Mouse (Mus musculus) kidney, adult 18-20 months (tissue): ENCODE data around the gene Ube2c.
A peak's percentile ranks its signal among the peaks of the same experiment; 100 is the strongest.

ENCODE experiments used
- DNase-seq: peaks from one replicate; pipeline ENCODE4 v3.0.0; 2021

Gene Ube2c

DNA sequence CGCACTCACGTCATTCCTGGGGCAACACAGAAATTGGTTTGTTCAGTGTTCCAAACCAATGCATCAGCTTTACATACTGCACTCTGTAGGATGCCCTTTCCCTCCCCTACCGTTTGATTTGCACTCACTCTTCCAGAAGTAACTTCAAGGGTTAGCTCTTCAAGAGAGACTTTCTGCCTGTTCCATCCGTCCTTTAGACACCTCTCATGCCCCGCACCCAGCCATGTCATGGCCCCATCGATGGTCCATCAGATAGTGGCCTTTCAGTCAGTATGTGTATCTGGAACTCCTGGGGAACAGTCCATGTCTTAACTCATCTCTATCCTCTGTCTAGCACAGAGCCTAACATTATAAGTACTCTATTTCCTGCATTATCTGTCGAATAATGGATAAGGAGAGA, 7.1 kb upstream of the Ube2c start:
- DNase-seq = no peak

- DNase-seq = no peak
Observed at GRCm38 (mm10) chr2:164765841-164766240, 3.9 kb upstream of the Ube2c start.

DNA sequence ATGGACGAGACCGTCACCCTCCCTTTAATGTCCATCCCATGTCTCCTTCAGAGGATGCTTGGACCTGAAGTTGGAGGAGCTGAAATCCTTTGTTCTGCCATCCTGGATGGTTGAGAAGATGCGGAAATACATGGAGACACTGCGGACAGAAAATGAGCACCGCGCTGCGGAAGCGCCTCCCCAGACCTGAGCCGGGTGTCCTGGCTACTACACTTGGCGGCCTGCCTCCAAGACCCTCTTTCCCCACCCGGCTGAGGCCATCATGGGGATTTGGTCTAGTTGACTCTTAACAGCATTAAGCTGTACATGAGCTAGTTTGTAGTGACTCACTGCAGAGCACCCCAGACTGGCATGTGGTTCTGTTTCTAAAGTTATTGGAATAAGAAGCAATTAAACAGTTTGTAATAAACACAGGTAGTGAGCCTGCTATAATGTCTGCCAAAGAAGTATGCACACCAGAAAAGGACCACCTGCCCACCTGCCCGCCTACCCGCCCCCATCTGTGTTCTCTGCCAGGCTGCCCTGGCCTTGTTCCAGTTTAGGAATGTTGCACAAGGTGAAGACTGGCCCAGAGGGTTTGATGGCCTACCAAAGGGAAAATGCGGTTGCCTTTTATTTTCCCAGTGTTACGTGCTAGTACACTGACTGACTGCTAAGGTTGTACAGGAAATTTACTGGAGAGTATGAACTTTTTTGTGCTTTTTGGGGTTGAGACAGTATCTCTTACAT, 1.7 kb upstream of the Ube2c start:
- peak; percentile 25 for DNase-seq

- no peak for DNase-seq
Observed at GRCm38 (mm10) chr2:164770279-164770678, 581 bp downstream of the Ube2c start.

- no peak for DNase-seq
Observed at GRCm38 (mm10) chr2:164771123-164771522, 1.4 kb downstream of the Ube2c start.

DNA sequence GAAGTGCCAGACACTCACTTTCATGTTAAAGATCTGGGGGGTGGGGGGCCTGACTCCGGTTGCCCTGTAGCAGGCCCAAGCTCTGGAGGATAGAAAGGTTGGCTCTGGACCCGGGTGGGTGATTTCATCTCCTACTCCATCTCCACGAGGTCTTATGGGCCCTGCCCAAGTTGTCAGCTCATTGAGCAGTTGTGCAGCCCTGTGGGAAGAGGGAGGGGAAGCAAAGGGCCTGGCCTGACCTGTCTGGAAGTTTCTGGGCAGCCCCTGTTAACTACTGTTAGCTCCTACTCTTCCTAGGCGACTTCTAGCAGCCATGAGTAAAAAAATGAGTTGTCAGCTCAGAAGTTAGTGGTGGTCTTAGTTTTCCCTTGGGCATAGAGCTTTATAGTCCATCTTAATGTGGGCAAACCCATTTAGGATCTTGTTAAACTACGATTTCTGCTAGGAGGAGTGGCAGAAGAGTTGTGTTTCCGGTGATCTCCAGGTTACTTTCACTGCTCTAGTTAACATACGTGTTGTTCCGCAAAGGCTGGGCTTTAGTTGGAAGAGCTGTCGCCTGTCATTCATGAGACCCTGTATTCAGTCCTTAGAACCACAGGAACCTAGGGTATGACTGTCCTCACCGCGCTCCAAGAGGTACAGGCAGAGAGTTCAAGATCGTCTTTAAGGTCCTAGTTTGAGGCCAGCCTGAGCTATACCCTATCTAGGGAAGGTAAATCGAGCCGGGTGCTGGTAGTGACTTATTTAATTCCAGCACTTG, 3.7 kb downstream of the Ube2c start:
- no peak for DNase-seq

- DNase-seq = no peak
Observed at GRCm38 (mm10) chr2:164773989-164774364, 4.3 kb downstream of the Ube2c start.

DNA sequence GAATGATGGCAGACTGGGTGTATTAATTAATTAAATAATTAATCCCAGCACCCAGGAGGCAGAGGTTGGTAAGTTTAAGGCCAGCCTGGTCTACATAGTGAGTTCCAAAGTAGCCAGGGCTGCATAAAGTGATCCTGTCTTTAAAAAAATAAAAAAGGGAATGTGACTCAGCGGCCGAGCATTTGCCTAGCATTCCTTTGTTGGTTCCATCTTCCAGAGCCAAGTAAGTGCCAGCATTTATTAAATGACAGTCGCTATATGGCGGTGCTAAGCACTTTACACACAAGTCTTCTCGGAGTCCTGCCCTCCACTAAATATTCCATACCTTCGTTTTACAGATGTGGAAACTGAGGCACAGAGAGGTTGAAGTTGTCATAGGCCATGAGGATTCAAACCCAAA, 6.4 kb downstream of the Ube2c start:
- DNase-seq = no peak

- DNase-seq = no peak
Observed at GRCm38 (mm10) chr2:164776801-164777200, 7.1 kb downstream of the Ube2c start.

DNA sequence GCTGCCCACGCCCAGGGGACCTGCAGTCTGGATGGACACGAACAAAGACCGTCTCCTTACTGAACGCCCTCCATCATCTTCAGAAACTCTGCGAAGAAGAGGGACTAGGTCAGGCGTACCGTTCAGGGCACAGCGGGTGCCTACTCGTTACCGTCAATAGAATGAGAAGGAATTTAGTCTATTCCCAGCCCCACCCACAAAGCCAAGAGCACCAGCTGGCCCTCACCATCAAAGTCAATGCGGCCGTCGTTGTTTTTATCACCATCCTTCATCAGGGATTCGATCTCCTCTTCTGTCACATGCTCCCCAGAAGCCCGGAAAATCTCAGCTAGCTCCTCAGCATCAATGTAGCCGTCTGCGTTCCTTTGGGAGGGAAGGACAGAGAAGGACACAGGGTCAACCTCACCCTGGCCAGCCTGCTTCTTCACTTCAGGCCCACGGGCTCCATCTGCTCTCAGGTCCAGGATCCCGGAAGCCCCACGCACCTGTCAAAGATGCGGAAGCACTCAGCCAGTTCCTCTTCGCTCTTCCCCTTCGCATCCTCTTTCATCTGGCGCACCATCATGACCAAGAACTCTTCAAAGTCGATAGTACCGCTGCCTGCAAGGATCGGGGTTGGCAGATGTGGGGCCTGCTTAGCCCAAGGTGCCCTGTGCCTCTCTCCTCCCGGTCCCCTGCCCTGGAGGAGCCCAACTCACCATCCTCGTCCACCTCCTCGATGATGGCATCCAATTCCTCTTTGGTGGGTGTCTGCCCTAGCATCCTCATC, 7.7 kb downstream of the Ube2c start:
- no peak for DNase-seq

- no peak for DNase-seq
Observed at GRCm38 (mm10) chr2:164778015-164778287, 8.3 kb downstream of the Ube2c start.

GRCm38 (mm10) chr2:164778809-164779208, 9.1 kb downstream of the Ube2c start:
- no peak for DNase-seq

DNA sequence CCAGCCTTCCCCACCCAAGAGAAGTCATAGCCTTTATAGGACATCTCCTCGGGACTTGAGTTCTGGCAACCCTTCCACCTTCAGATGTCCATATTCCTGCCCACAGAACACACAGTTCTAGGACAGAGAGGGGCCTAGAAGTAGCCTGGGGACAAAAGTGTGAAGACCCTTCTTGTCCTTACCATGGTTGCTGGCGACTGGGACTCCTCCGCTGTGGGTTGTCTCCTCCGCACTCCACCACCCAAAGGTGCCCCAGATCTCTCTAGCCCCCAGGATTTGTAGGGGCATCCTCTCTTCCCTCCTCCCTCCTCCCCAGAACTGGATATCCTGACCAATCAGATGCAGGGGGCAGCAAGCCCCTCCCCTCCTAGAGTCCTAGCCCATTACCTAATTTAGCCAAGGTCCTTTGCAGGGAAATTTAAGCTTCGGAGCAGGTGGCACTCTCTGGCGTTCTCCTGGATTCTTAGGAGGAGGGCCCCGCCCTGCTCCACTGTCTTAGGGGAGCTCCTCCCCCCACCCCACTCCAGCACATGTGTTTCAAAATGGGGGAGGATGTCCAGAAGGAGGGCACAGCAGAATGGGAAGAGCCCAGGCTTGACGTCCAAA, 9.9 kb downstream of the Ube2c start, which contains the start of gene Tnnc2:
Gene Tnnc2 (minus strand): TSS at position 487 of the 606 bp plus-strand sequence.
- DNase-seq = no peak

DNA sequence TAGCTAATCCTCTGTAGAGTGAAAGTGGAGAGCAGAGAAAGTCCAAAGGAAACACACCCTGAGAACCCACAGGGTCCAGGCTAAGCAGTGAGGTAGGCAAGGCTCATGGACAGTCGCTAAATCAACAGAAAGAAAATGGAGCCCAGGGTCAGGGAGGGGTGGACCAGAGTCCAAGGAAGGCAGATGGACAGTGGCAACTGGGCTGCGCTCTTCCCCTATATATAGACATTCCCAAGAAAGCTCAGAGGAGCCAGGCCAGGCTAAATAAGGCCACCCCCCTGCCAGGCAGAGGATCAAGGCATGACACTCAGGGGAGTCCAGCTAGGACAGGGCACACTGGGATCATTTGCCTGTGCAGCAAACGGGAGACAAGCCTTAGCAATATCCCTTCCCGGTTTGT, 12.2 kb downstream of the Ube2c start:
- DNase-seq = no peak

DNA sequence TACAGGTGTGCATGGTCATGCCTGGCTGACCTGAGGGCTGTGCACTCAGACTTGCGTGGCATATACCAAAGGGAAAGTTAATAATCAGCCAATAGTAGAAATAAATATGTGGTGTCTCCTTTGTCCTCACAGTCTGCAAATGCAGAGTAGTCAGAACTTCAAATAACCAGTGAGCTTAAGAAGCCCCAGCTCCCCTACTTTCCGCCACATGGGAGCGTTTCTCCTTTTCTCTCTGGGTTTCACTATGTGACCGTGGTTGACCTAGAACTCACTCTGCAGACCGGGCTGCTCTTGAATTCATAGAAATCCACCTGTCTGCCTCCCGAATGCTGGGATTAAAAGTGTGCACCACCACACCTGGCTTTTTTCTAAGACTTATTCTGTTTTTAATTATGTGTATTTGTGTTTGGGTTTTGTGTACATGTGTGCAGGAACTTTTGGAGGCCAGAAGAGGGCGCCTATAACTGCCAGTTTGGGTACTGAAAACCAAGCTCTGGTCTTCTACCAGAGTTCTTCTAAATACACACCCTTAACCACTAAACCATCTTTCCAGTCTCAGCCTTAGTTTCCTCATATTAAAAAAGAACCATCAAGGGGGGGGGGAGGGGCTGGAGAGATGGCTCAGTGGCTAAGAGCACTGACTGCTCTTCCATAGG, 14.4 kb downstream of the Ube2c start:
- DNase-seq = no peak

- no peak for DNase-seq
Observed at GRCm38 (mm10) chr2:164784869-164785420, 15.2 kb downstream of the Ube2c start.

- peak; percentile 93 for DNase-seq
Observed at GRCm38 (mm10) chr2:164785481-164786387, 16.0 kb downstream of the Ube2c start, which contains the start of gene Snx21. Snx21 (plus strand) TSS chr2:164785823.

GRCm38 (mm10) chr2:164786388-164786885, 16.7 kb downstream of the Ube2c start:
- no peak for DNase-seq

DNA sequence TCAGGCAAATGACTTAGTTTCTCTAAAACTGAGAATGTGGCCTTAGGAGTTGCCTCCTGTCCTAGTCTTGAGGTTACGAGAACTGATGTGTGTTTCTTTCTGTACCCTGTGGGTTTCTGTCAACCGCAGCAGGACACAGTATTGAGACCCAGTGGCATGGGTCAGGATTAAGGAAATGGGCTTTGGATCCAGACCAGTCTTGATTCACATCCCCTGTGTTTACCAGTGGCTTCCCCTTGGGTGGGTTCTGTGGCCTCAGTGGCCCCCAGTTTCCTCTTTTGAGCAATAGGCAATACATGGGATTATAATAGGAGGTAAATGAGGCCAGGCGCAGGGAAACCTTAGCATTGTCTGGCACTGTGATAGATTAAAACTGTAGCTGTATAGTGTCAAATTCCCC, 17.3 kb downstream of the Ube2c start:
- DNase-seq = no peak

DNA sequence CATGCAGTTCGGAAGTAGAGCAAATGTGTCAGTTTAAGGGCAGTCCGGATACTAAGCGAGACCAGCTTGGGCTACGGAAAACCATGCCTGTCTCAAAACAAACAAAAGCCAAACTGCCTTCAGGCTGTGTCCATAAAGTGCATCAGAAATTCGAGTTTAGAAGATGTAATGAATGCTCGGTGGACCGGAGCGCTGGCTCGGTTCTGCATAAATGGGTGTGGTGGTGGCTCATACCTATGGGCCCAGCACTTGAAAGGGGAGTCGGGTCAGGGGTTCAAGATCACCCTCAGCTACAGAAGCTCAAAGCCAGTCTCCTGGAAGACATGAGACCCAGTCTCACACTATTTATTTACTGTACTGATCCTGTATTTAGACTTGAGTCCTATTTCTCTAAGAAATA, 18.1 kb downstream of the Ube2c start:
- no peak for DNase-seq

DNA sequence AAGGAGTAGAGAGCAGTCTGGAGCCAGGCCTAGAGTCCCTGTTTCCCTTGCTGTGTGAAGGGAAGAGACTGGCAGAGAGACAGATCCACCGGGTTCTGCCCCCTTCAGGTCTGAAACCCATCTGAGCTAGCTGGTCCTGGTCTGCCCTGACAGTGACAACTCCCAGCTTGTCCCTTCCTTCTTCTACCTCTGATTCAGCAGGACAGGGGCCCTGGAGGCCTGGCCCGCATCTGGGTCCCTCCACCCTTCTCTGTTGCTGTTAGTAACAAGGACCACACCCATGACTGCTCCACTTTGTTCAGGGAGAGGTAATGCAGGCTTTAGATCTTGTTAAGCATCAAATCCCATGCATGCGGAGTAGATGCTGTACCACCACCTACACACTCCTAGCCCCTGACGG, 18.7 kb downstream of the Ube2c start:
- DNase-seq = no peak
